Mouse (Mus musculus) erythroblast, embryonic 14.5 days (primary cell): Measurements from ENCODE around the gene Fmo5. TPM values are rescaled to one million over a fixed set of nuclear protein-coding genes. Genes with fewer than 3 reads are reported as not detected.

Experiments
- H3K27me3 ChIP-seq: 2 replicates; pipeline ENCODE4 v1.6.1; 2012; ENCODE audit warnings: inconsistent platforms; ENCODE audit not compliant: control insufficient read depth
- H3K36me3 ChIP-seq: 2 replicates; pipeline ENCODE4 v1.6.1; 2012; ENCODE audit warnings: mild to moderate bottlenecking, inconsistent platforms; ENCODE audit not compliant: control insufficient read depth
- H3K4me1 ChIP-seq: 2 replicates; pipeline ENCODE4 v1.6.1; 2012; ENCODE audit warnings: inconsistent platforms; ENCODE audit not compliant: control insufficient read depth
- H3K4me3 ChIP-seq: replicated peaks from 2 replicates; pipeline ENCODE3; 2012; ENCODE audit warnings: moderate library complexity, mild to moderate bottlenecking, inconsistent platforms
- H3K9me3 ChIP-seq: 2 replicates; pipeline ENCODE4 v1.6.1; 2012; ENCODE audit warnings: low read length, inconsistent platforms, mixed read lengths; ENCODE audit not compliant: control insufficient read depth
- GATA1 ChIP-seq: IDR thresholded peaks from 2 replicates; pipeline ENCODE4 v1.6.1; 2012; ENCODE audit warnings: low read length, inconsistent platforms, mixed read lengths
- TAL1 ChIP-seq: IDR thresholded peaks from 3 replicates; pipeline ENCODE4 v1.6.1; 2012; ENCODE audit warnings: low read length, inconsistent platforms, mixed read lengths
- polyA plus RNA-seq: library from polyadenylated mRNA; stranded (reverse); fragments of >175 nt; gene quantifications from 2 replicates; pipeline ENCODE4 v1.2.3, GENCODE M21; 2012

Gene Fmo5
- polyA plus RNA-seq, 1 experiment = 0.03 TPM

DNA sequence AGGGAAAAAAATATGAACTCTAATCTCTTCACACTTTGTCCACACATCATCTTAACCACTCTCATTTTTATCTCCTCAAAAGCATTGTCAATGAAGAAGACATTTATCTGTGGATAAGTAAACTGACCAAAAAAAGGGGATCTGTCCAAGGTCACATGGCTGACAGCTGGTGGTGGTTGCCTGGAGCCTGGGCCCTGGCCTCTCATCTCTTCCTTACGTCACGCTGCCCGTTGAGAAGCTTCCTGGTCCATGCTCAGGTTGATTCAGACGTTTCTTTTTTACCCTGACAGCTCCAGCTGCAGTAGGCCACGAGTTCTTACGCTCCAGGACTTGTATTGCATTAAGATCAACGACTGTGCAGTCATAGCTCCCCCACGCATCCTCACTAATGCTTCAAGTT lies 37.5 kb downstream of the Fmo5 start:
- no peaks in the 10 kb centered on the region for H3K27me3 ChIP-seq
- H3K36me3 ChIP-seq = peaks cover 42% of the 10 kb centered on the region
- TF ChIP-seq TAL1 (no peak), GATA1 (no peak)
- no peak overlapping the region for H3K4me3 ChIP-seq
- no peaks in the 10 kb centered on the region for H3K4me1 ChIP-seq
- H3K9me3 ChIP-seq = no peaks in the 10 kb centered on the region

DNA sequence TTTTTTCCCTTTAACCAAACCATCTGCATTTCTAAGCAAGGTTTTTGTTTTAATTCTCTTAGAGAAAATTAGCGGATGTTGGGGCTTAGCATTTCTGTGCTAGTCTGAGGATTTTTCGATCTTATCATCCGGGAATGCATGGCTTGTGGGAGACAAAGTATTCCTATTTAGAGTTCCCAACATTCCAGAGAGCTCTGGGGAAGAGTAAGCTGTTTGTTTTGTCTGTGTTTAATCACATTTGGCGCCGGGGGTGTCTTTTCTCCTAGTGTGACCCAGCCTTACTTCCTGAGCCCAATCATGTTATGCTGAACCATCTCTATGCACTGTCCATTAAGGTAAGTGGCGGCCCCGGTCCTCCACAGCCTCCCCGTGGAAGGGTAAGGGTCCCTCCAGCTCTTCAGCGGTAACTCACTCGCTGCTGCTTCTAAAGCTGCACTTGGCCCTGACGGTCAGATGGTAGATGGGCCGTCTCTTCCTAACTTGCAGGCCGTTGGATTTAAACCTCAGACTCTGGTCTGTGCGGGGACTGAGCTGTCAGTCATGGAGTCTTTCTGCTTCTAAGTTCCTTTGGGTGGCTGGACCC lies 38.6 kb downstream of the Fmo5 start:
- H3K9me3 ChIP-seq = no peaks in the 10 kb centered on the region
- H3K27me3 ChIP-seq = no peaks in the 10 kb centered on the region
- H3K36me3 ChIP-seq = peaks cover 42% of the 10 kb centered on the region
- H3K4me3 ChIP-seq = no peak overlapping the region
- no peaks in the 10 kb centered on the region for H3K4me1 ChIP-seq
- TF ChIP-seq GATA1 = no peak
- no peak for TF ChIP-seq TAL1

DNA sequence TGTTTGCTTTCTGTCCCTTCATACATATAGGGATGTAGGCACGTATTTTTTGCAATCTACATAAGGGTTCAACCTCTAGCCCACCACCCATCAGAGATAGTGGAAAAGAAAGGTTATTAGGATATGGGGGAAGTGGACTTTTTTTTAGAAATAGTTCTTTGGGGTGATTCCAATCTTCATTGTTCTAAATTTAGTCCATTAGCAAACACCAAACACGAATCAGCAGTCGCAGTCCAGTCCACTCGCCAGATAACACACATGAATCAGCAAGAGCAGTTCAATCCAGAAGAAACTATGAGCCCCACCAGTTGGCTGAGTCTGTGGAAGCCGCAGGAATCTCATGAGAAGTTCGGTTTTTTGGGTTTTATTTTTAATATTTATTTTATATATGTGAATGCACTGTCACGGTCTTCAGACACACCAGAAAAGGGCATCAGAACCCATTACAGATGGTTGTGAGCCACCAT lies 46.1 kb downstream of the Fmo5 start, which contains the start of gene Gm17651:
Gm17651 (minus strand) TSS at position 51 of the 467 bp plus-strand sequence.
- H3K4me1 ChIP-seq = no peaks in the 10 kb centered on the region
- H3K9me3 ChIP-seq = no peaks in the 10 kb centered on the region
- H3K4me3 ChIP-seq = no peak within 1 kb of the TSS
- TF ChIP-seq TAL1 (no peak), GATA1 (no peak)
- peaks cover 6% of the 10 kb centered on the region for H3K36me3 ChIP-seq
- no peaks in the 10 kb centered on the region; the same call in 1 of the 2 replicates for H3K27me3 ChIP-seq

DNA sequence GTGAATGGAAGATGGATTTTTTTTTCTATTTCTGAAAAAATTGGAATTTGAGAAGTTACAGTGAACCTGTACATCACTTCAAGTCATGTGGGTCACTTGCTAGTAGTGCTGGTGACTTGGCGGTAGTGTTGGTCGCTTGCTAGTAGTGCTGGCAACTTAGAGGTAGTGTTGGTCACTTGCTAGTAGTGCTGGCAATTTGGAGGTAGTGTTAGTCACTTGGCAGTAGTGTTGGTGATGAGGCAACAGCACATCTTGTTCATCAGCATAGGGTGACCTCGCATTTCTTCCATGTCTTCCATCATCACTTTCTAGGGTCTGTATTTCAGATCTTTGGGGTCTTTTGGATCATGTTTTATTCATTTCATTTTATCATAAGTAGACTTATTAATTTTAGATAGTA lies 47.5 kb downstream of the Fmo5 start:
- no peaks in the 10 kb centered on the region for H3K9me3 ChIP-seq
- peaks cover 7% of the 10 kb centered on the region for H3K4me1 ChIP-seq
- H3K4me3 ChIP-seq = no peak overlapping the region
- peaks cover 1% of the 10 kb centered on the region; the same call in 1 of the 2 replicates for H3K36me3 ChIP-seq
- TF ChIP-seq GATA1 (no peak), TAL1 (no peak)
- H3K27me3 ChIP-seq = peaks cover 8% of the 10 kb centered on the region

DNA sequence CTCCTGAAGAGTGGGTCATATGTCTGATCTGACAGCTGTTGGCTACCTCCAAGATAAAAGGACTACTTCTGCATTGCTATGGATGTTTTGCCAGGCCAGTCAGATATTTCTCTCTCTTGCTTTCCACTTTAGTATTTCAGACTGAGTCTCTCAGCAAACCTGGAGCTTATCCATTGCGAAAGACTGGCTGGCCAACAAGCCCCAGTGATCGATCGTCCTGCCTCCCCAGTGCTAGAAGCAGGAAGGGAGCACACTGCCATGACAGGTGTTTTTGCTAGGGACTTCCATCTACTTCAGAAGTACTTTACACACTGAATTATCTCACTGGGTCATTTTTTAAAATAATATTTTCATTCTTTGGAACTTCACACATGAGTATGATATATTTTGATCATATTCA lies 49.8 kb downstream of the Fmo5 start:
- peaks cover 29% of the 10 kb centered on the region for H3K27me3 ChIP-seq
- H3K4me1 ChIP-seq = peaks cover 20% of the 10 kb centered on the region
- TF ChIP-seq GATA1 (no peak), TAL1 (no peak)
- H3K4me3 ChIP-seq = no peak overlapping the region
- H3K36me3 ChIP-seq = no peaks in the 10 kb centered on the region
- no peaks in the 10 kb centered on the region for H3K9me3 ChIP-seq

DNA sequence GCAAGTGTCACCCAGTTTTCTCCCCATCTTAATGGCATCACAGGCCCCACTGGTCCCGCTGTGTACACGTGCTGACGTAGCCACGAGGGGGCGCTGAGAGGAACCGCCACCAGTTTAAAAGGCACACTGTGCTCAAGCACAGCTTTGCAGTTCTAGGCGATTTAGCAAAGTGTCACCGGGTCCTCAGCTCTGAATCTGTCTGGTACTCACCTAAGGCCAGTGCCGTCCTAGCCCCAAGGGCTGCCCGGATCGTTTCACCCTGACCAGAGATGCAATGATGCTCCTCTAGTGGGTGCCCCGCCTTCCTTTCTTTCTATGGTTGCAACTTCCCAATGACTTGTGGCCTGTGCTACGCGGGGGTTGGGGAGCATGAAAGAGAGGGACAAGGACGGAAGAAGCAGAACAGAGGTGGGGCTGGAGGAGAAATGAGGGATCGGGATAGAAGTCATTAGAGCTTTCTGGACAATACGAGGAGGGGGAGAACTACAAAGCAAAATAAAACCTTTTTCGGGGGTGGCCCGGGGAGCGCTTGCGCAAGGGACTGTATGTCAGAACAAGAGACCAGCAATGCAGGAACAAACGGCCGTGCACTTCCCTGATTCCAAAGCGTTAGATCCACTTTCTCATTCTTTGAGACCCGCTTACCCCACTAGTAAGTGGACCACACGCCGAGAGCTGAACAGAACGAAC lies 52.2 kb downstream of the Fmo5 start:
- H3K27me3 ChIP-seq = peaks cover 42% of the 10 kb centered on the region
- H3K4me3 ChIP-seq = peak overlapping the region; percentile 54
- TF ChIP-seq TAL1 (no peak), GATA1 (no peak)
- H3K9me3 ChIP-seq = no peaks in the 10 kb centered on the region
- no peaks in the 10 kb centered on the region for H3K36me3 ChIP-seq
- peaks cover 20% of the 10 kb centered on the region for H3K4me1 ChIP-seq

DNA sequence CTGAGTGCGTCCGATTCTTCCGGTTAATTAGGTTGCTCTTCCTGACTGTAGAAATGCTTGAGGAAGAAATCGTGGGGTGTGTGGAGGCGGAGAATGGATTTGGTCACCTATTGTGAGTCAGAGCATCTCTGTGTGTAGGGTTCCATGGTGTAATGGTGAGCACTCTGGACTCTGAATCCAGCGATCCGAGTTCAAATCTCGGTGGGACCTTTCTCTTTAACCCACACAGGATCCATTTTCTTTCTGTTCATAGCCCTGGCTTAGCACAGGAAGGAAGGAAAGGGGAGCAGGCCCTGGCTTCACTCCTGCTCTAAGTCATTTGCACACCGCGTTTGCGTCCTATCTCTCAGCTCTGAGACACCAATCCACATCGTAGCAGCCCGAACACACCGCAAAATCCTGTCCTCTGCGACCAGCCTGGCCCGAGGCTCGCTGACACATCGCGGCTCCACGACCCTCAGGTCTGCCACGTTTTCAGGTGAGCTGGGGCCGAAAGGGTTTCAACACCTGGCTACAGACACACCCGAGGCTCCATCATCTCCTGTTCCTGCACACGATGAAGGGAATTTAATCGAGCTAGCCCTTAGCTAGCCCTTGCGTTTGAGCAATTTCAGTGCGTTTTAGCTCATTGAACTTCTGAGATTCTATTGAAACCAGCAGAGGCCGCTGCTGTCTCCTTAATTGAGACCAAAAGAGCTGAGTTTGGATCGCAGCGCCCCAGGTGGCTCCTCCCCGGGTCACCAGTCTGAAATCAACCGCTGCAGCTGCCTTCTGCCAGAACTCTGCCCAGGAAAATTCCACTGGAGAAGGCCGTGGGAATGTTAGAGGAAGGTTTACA lies 52.9 kb downstream of the Fmo5 start:
- Histone ChIP-seq H3K36me3 (no peaks in the 10 kb centered on the region), H3K9me3 (no peaks in the 10 kb centered on the region), H3K27me3 (peaks cover 42% of the 10 kb centered on the region), H3K4me3 (peak overlapping the region; percentile 54), H3K4me1 (peaks cover 20% of the 10 kb centered on the region)
- no peak for TF ChIP-seq GATA1
- TF ChIP-seq TAL1 = no peak

DNA sequence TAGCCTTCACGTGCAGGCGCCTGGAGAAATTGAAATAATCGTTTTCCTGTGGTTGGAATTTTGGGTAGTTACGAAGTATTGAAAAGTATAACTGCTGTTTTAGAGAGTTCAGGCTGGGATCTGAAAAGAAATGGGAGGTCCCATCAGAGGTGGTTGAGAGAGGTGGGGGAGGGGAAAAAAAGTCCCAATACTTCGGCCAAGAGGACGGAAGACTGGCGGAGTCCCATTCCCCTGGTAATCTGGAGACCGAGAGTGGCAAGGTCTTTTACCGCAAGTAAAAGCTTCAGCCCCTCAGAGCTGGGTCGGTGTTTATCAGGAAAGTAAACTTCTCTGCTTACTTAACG lies 53.5 kb downstream of the Fmo5 start:
- TF ChIP-seq TAL1 (no peak), GATA1 (no peak)
- H3K9me3 ChIP-seq = no peaks in the 10 kb centered on the region
- H3K27me3 ChIP-seq = peaks cover 42% of the 10 kb centered on the region
- no peaks in the 10 kb centered on the region for H3K36me3 ChIP-seq
- H3K4me1 ChIP-seq = peaks cover 20% of the 10 kb centered on the region
- H3K4me3 ChIP-seq = peak overlapping the region; percentile 54

DNA sequence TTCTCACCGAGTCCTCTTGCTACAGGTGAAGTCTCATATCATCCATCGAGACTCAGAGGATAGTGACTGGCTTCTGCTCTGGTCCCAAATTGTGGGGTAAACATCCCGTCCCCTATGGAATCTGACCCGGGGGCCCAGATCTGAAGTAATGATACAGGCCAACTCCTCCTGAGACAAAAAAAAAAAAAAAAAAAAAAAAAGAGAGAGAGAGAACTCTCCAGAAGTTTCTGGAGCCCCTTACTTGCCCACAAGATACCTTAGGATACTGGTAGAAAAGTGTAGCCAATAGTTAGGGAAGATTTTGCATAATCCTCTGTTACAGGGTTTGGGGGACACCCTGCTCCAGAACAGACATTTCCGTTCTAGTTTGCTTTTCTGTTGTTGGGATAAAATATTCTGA lies 54.0 kb downstream of the Fmo5 start:
- TF ChIP-seq TAL1 = no peak
- TF ChIP-seq GATA1 = no peak
- peaks cover 42% of the 10 kb centered on the region for H3K27me3 ChIP-seq
- no peak overlapping the region for H3K4me3 ChIP-seq

More for the DNA sequence above, 54.0 kb downstream of the Fmo5 start:
- H3K36me3 ChIP-seq = no peaks in the 10 kb centered on the region
- no peaks in the 10 kb centered on the region for H3K9me3 ChIP-seq
- H3K4me1 ChIP-seq = peaks cover 20% of the 10 kb centered on the region
